Mouse (Mus musculus) ES-E14 (cell line): ENCODE results near the gene Adamtsl4. TPM values are rescaled to one million over a fixed set of nuclear protein-coding genes. Genes with fewer than 3 reads are reported as not detected.
"Not testable (repeated sequence)": the region's sequence is repeated elsewhere in the genome, so short reads cannot be mapped to it uniquely, and the experiment has no call there.

Source experiments
- DNase-seq: peaks from one replicate; pipeline ENCODE4 v3.0.0-alpha.2; 2013; ENCODE audit warnings: low read depth, low spot score
- H3K27ac ChIP-seq: 2 replicates; pipeline ENCODE4 v1.5.1; 2012; ENCODE audit warnings: low read depth, mild to moderate bottlenecking, low read length, moderate library complexity, mixed read lengths; ENCODE audit not compliant: poor library complexity, insufficient read depth, severe bottlenecking
- H3K36me3 ChIP-seq: 2 replicates; pipeline ENCODE4 v1.6.1; 2012; ENCODE audit warnings: mild to moderate bottlenecking, low read length, moderate library complexity, mixed read lengths; ENCODE audit not compliant: control insufficient read depth, poor library complexity, insufficient read depth, severe bottlenecking
- H3K4me1 ChIP-seq, 2 experiments: fragments of 150-350 bp in 1 of 2; sonication (generic) in 1 of 2; 2 replicates each; pipeline ENCODE4 v1.6.1; 2012; ENCODE audit warnings: low read length in 2 of 2, mild to moderate bottlenecking in 1 of 2, mixed read lengths in 1 of 2; ENCODE audit not compliant: control insufficient read depth in 2 of 2, insufficient read depth in 2 of 2, poor library complexity in 1 of 2
- H3K4me3 ChIP-seq, 2 experiments: fragments of 150-350 bp in 1 of 2; sonication (generic) in 1 of 2; 2 replicates each; pipeline ENCODE4 v1.5.1; 2012; ENCODE audit warnings: low read length in 2 of 2, low read depth in 1 of 2, mild to moderate bottlenecking in 1 of 2, mixed read lengths in 1 of 2; ENCODE audit not compliant: insufficient read depth in 1 of 2, poor library complexity in 1 of 2, severe bottlenecking in 1 of 2
- H3K9ac ChIP-seq: 2 replicates; pipeline ENCODE4 v1.6.1; 2012; ENCODE audit warnings: low read depth, mild to moderate bottlenecking, low read length, mixed read lengths; ENCODE audit not compliant: poor library complexity, insufficient read depth, severe bottlenecking
- H3K9me3 ChIP-seq: fragments of 150-350 bp; sonication (generic); 2 replicates; pipeline ENCODE4 v1.6.1; 2012; ENCODE audit warnings: low read depth, mild to moderate bottlenecking, low read length; ENCODE audit not compliant: control insufficient read depth, insufficient read depth
- CHD2 ChIP-seq: IDR thresholded peaks from 2 replicates; pipeline ENCODE4 v1.6.1; 2014; ENCODE audit warnings: mild to moderate bottlenecking, low read depth, low read length, inconsistent platforms
- HCFC1 ChIP-seq: IDR thresholded peaks from 2 replicates; pipeline ENCODE4 v1.6.1; 2012; ENCODE audit warnings: low read length, inconsistent platforms, borderline replicate concordance; ENCODE audit not compliant: insufficient read depth
- MAFK ChIP-seq: IDR thresholded peaks from 2 replicates; pipeline ENCODE4 v1.6.1; 2014; ENCODE audit warnings: mild to moderate bottlenecking, low read depth, low read length, inconsistent platforms; ENCODE audit not compliant: insufficient read depth
- ZC3H11A ChIP-seq: IDR thresholded peaks from 2 replicates; pipeline ENCODE4 v1.6.1; 2012; ENCODE audit warnings: low read depth, mild to moderate bottlenecking, inconsistent platforms, low read length, borderline replicate concordance
- ZNF384 ChIP-seq: IDR thresholded peaks from 2 replicates; pipeline ENCODE4 v1.6.1; 2012; ENCODE audit warnings: low read depth, low read length, inconsistent platforms
- in situ Hi-C, 2 experiments: fragments of 600-800 bp; cut with MboI; formaldehyde crosslinking; loops; one replicate each; pipeline ENCODE4 v1.15.1; 2025; ENCODE audit warnings: low sequenced_read_pairs in 2 of 2, inconsistent platforms in 1 of 2; ENCODE audit not compliant: unreplicated experiment in 2 of 2
- total RNA-seq: library from RNA; depleted of rRNA; stranded (reverse); fragments of 300-350 nt; gene quantifications from 2 replicates; pipeline ENCODE4 v1.2.3, GENCODE M21; 2012

The Adamtsl4 gene
- total RNA-seq, 1 experiment, result 1.9 TPM

GRCm38 (mm10) chr3:95655437-95655836 is 32.3 kb downstream of the Adamtsl4 start:
- no peak for DNase-seq
- Histone ChIP-seq H3K27ac (peak overlapping the region; percentile 81), H3K9ac (peak overlapping the region; percentile 17; the same call in 1 of the 2 replicates), H3K4me1 (peaks cover 12 to 23% of the 10 kb centered on the region in 2 experiments; a peak in 3 of 4 replicates), H3K36me3 (peaks cover 15% of the 10 kb centered on the region), H3K9me3 (no peaks in the 10 kb centered on the region), H3K4me3 (no peak overlapping the region)
- in situ Hi-C loops, result no loop called here
- no peak for TF ChIP-seq MAFK
- no peak for TF ChIP-seq HCFC1
- TF ChIP-seq CHD2, result no peak
- no peak for TF ChIP-seq ZC3H11A
- no peak for TF ChIP-seq ZNF384

- H3K36me3 ChIP-seq, in situ Hi-C loops, H3K4me3 ChIP-seq, H3K9me3 ChIP-seq, DNase-seq: not testable (repeated sequence)
- H3K9ac ChIP-seq, result peak overlapping the region; percentile 71; the same call in 1 of the 2 replicates
- H3K27ac ChIP-seq, result peak overlapping the region; percentile 99
- H3K4me1 ChIP-seq, result peaks cover 16 to 24% of the 10 kb centered on the region in 2 experiments; a peak in 3 of 4 replicates
These were observed 33.3 kb downstream of the Adamtsl4 start for GRCm38 (mm10) chr3:95654371-95654770.

- H3K4me3 ChIP-seq, result peak overlapping the region; percentile 6 to 27; a peak in 3 of 4 replicates
- in situ Hi-C loops, result no loop called here
- H3K36me3 ChIP-seq, result no peaks in the 10 kb centered on the region
- no peak for DNase-seq
- H3K9ac ChIP-seq, result peak overlapping the region; percentile 71
- no peaks in the 10 kb centered on the region for H3K9me3 ChIP-seq
- H3K4me1 ChIP-seq, result peaks cover 16 to 25% of the 10 kb centered on the region in 2 experiments; a peak in 3 of 4 replicates
- TF ChIP-seq ZC3H11A, result no peak
- TF ChIP-seq ZNF384, result 0 out of 2 replicates have a peak, but pooled peaks have one; percentile 40
- 0 out of 2 replicates have a peak, but pooled peaks have one; percentile 21 for TF ChIP-seq CHD2
- H3K27ac ChIP-seq, result peak overlapping the region; percentile 99
These were observed 34.2 kb downstream of the Adamtsl4 start for GRCm38 (mm10) chr3:95653473-95654034.

DNA sequence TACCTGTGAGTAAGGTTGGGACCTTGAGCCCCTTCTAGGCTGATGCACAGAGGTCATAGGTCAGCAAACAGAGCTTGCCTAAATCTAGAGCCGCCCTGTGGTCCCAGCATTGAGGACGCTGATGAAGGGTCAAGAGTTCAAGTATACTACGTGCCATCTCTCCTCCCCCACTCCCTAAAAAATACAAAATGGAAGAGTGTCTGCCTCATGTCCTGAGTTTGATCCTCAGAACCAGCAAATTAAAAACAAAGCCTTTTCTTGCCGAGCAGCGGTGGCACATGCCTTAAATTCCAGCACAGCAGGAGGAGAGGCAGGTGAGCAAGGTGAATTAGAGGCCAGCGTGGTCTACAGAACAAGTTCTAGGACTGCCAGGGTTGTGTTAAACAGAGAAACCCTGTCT is 34.8 kb downstream of the Adamtsl4 start:
- in situ Hi-C loops, result no loop called here
- no peaks in the 10 kb centered on the region for H3K36me3 ChIP-seq
- peaks cover 16 to 30% of the 10 kb centered on the region in 2 experiments; a peak in 3 of 4 replicates for H3K4me1 ChIP-seq
- H3K9ac ChIP-seq, result peak overlapping the region; percentile 72; the same call in 1 of the 2 replicates
- peak overlapping the region; percentile 99 for H3K27ac ChIP-seq
- H3K4me3 ChIP-seq, result peak overlapping the region in 1 of 2 experiments; percentile 41; a peak in 1 of 4 replicates
- no peak for DNase-seq
- H3K9me3 ChIP-seq, result no peaks in the 10 kb centered on the region
- TF ChIP-seq ZC3H11A (no peak), MAFK (peak; percentile 44; the same call in 1 of the 2 replicates), CHD2 (peak; percentile 79; the same call in 1 of the 2 replicates), HCFC1 (no peak), ZNF384 (no peak)

- in situ Hi-C loops, result no loop called here
- Histone ChIP-seq H3K9me3 (no peaks in the 10 kb centered on the region), H3K4me1 (peaks cover 16 to 28% of the 10 kb centered on the region in 2 experiments; a peak in 3 of 4 replicates), H3K36me3 (no peaks in the 10 kb centered on the region), H3K9ac (peak overlapping the region; percentile 72), H3K27ac (peak overlapping the region; percentile 99), H3K4me3 (peak overlapping the region; percentile 4 to 41; a peak in 3 of 4 replicates)
- no peak for DNase-seq
- TF ChIP-seq MAFK (no peak), ZNF384 (no peak), CHD2 (no peak), ZC3H11A (no peak), HCFC1 (no peak)
These were observed 35.4 kb downstream of the Adamtsl4 start for GRCm38 (mm10) chr3:95652204-95652811.
